Mouse (Mus musculus) intestine, postnatal 0 days (tissue): Measurements from ENCODE around the gene Scaf1. TPM values are rescaled to one million over a fixed set of nuclear protein-coding genes. Genes with fewer than 3 reads are reported as not detected.

Source experiments
- ATAC-seq: fragments of 200-750 bp; cut with Nextera tagmentation; 2 replicates; pipeline ENCODE4 v1.8.0; 2017; ENCODE audit warnings: mild to moderate bottlenecking, moderate TSS enrichment, moderate library complexity
- H3K27ac ChIP-seq: fragments of 300-500 bp; sonication (generic); 2 replicates; pipeline ENCODE4 v1.5.1; 2014; ENCODE audit warnings: mild to moderate bottlenecking, low read depth, low read length, moderate library complexity
- H3K27me3 ChIP-seq: fragments of 300-500 bp; sonication (generic); replicated peaks from 2 replicates; pipeline ENCODE4 v1.6.1; 2014; ENCODE audit warnings: low read length, mixed read lengths; ENCODE audit not compliant: control insufficient read depth, insufficient read depth
- H3K36me3 ChIP-seq: fragments of 300-500 bp; sonication (generic); 2 replicates; pipeline ENCODE4 v1.6.1; 2014; ENCODE audit warnings: mild to moderate bottlenecking, moderate library complexity; ENCODE audit not compliant: control insufficient read depth, insufficient read depth
- H3K4me1 ChIP-seq: fragments of 300-500 bp; sonication (generic); replicated peaks from 2 replicates; pipeline ENCODE4 v1.6.1; 2014; ENCODE audit warnings: antibody characterized with exemption, low read length, mixed read lengths; ENCODE audit not compliant: control insufficient read depth, insufficient read depth
- H3K4me2 ChIP-seq: fragments of 300-500 bp; sonication (generic); replicated peaks from 2 replicates; pipeline ENCODE4 v1.6.1; 2014; ENCODE audit warnings: low read depth, mild to moderate bottlenecking, moderate library complexity
- H3K4me3 ChIP-seq: fragments of 300-500 bp; sonication (generic); 2 replicates; pipeline ENCODE4 v1.5.1; 2014; ENCODE audit warnings: low read depth, low read length
- H3K9ac ChIP-seq: fragments of 300-500 bp; sonication (generic); 2 replicates; pipeline ENCODE4 v1.6.1; 2014; ENCODE audit warnings: mild to moderate bottlenecking, low read depth, low read length
- H3K9me3 ChIP-seq: fragments of 300-500 bp; sonication (generic); 2 replicates; pipeline ENCODE4 v1.6.1; 2016; ENCODE audit warnings: mixed run types; ENCODE audit not compliant: control insufficient read depth
- CTCF ChIP-seq: sonication (generic); IDR thresholded peaks from 2 replicates; pipeline ENCODE4 v1.5.1; 2016; ENCODE audit warnings: low read depth, mild to moderate bottlenecking, control low read depth, antibody characterized with exemption, moderate library complexity
- WGBS: fragments of 180-500 bp; shearing (Covaris S2); extraction: QIAGEN DNeasy Blood & Tissue Kit; methylation state at CpG from one replicate; pipeline ENCODE4 v1.1.7; 2014; 5-methylcytosine and 5-hydroxymethylcytosine counted together
- polyA plus RNA-seq: library from polyadenylated mRNA; unstranded; fragments of >200 nt; fragmentation: Nextera tagmentation; extraction: Ambion mirVana; gene quantifications from 2 replicates; pipeline ENCODE4 v1.2.1, GENCODE M21; 2015

Scaf1 gene
- polyA plus RNA-seq, 1 experiment from 2014 or later, result 22.6 TPM

GRCm38 (mm10) chr7:45013366-45014095 is 2.6 kb downstream of the Scaf1 start:
- no peak overlapping the region for H3K27ac ChIP-seq
- peaks cover 47% of the 10 kb centered on the region for H3K36me3 ChIP-seq
- no peaks in the 10 kb centered on the region for H3K4me1 ChIP-seq
- TF ChIP-seq CTCF, result no peak
- no peak overlapping the region for H3K4me2 ChIP-seq
- no peak overlapping the region for H3K4me3 ChIP-seq
- no peak for ATAC-seq
- H3K9me3 ChIP-seq, result no peaks in the 10 kb centered on the region
- 94% methylated on average over 16 of the region's 16 CpGs for WGBS
- H3K27me3 ChIP-seq, result no peaks in the 10 kb centered on the region
- no peak overlapping the region for H3K9ac ChIP-seq

- no peak overlapping the region for H3K9ac ChIP-seq
- no peak overlapping the region for H3K4me2 ChIP-seq
- WGBS, result 85% methylated on average over 4 of the region's 4 CpGs
- H3K4me3 ChIP-seq, result no peak overlapping the region
- TF ChIP-seq CTCF, result no peak
- no peaks in the 10 kb centered on the region for H3K27me3 ChIP-seq
- no peaks in the 10 kb centered on the region for H3K9me3 ChIP-seq
- no peaks in the 10 kb centered on the region for H3K4me1 ChIP-seq
- no peak for ATAC-seq
- H3K36me3 ChIP-seq, result peaks cover 54% of the 10 kb centered on the region
- H3K27ac ChIP-seq, result no peak overlapping the region
Observed at GRCm38 (mm10) chr7:45012824-45013223, 3.3 kb downstream of the Scaf1 start.

GRCm38 (mm10) chr7:45012011-45012410 is 4.2 kb downstream of the Scaf1 start:
- no peak overlapping the region for H3K4me3 ChIP-seq
- H3K9ac ChIP-seq, result no peak overlapping the region
- no peak overlapping the region for H3K27ac ChIP-seq
- ATAC-seq, result no peak
- WGBS, result 95% methylated on average over 6 of the region's 6 CpGs
- H3K4me2 ChIP-seq, result no peak overlapping the region
- H3K9me3 ChIP-seq, result no peaks in the 10 kb centered on the region
- TF ChIP-seq CTCF, result no peak
- H3K4me1 ChIP-seq, result no peaks in the 10 kb centered on the region
- H3K27me3 ChIP-seq, result no peaks in the 10 kb centered on the region
- H3K36me3 ChIP-seq, result peaks cover 62% of the 10 kb centered on the region

- H3K4me3 ChIP-seq, result no peak overlapping the region
- WGBS, result 93% methylated on average over 19 of the region's 19 CpGs
- TF ChIP-seq CTCF, result no peak
- H3K27me3 ChIP-seq, result no peaks in the 10 kb centered on the region
- H3K9ac ChIP-seq, result no peak overlapping the region
- H3K4me2 ChIP-seq, result no peak overlapping the region
- peaks cover 93% of the 10 kb centered on the region for H3K36me3 ChIP-seq
- H3K27ac ChIP-seq, result no peak overlapping the region
- no peak for ATAC-seq
- H3K4me1 ChIP-seq, result no peaks in the 10 kb centered on the region
- no peaks in the 10 kb centered on the region for H3K9me3 ChIP-seq
Observed at GRCm38 (mm10) chr7:45008411-45008810, 7.8 kb downstream of the Scaf1 start.

GRCm38 (mm10) chr7:45007846-45008245 is 8.3 kb downstream of the Scaf1 start:
- H3K27me3 ChIP-seq, result no peaks in the 10 kb centered on the region
- no peak overlapping the region for H3K4me3 ChIP-seq
- H3K4me1 ChIP-seq, result no peaks in the 10 kb centered on the region
- 0 out of 2 replicates have a peak overlapping the region, but pooled peaks have one; percentile 7 for H3K27ac ChIP-seq
- no peak overlapping the region for H3K4me2 ChIP-seq
- H3K9ac ChIP-seq, result no peak overlapping the region
- ATAC-seq, result no peak
- TF ChIP-seq CTCF, result no peak
- H3K9me3 ChIP-seq, result no peaks in the 10 kb centered on the region
- peaks cover 93% of the 10 kb centered on the region for H3K36me3 ChIP-seq
- WGBS, result 95% methylated on average over 30 of the region's 30 CpGs

GRCm38 (mm10) chr7:45007141-45007540 is 9.0 kb downstream of the Scaf1 start:
- no peak overlapping the region for H3K4me3 ChIP-seq
- TF ChIP-seq CTCF, result no peak
- no peaks in the 10 kb centered on the region for H3K4me1 ChIP-seq
- no peaks in the 10 kb centered on the region for H3K27me3 ChIP-seq
- H3K27ac ChIP-seq, result peak overlapping the region; percentile 7; the same call in 1 of the 2 replicates
- H3K36me3 ChIP-seq, result peaks cover 93% of the 10 kb centered on the region
- H3K9ac ChIP-seq, result no peak overlapping the region
- no peaks in the 10 kb centered on the region for H3K9me3 ChIP-seq
- WGBS, result 95% methylated on average over 29 of the region's 29 CpGs
- no peak for ATAC-seq
- H3K4me2 ChIP-seq, result no peak overlapping the region

- ATAC-seq, result no peak
- no peak overlapping the region for H3K27ac ChIP-seq
- H3K4me3 ChIP-seq, result no peak overlapping the region
- H3K9me3 ChIP-seq, result no peaks in the 10 kb centered on the region
- no peak overlapping the region for H3K9ac ChIP-seq
- TF ChIP-seq CTCF, result no peak
- H3K36me3 ChIP-seq, result peaks cover 93% of the 10 kb centered on the region
- H3K27me3 ChIP-seq, result no peaks in the 10 kb centered on the region
- WGBS, result 94% methylated on average over 12 of the region's 12 CpGs
- no peak overlapping the region for H3K4me2 ChIP-seq
- no peaks in the 10 kb centered on the region for H3K4me1 ChIP-seq
Observed at GRCm38 (mm10) chr7:45006503-45006902, 9.7 kb downstream of the Scaf1 start.
